Mouse (Mus musculus) brain, adult 2 months (tissue): ENCODE results near the gene Clptm1.

Experiments
- DNase-seq: peaks from one replicate; pipeline ENCODE4 v3.0.0; 2011; ENCODE audit warnings: low read depth, low spot score

Clptm1 gene

DNA sequence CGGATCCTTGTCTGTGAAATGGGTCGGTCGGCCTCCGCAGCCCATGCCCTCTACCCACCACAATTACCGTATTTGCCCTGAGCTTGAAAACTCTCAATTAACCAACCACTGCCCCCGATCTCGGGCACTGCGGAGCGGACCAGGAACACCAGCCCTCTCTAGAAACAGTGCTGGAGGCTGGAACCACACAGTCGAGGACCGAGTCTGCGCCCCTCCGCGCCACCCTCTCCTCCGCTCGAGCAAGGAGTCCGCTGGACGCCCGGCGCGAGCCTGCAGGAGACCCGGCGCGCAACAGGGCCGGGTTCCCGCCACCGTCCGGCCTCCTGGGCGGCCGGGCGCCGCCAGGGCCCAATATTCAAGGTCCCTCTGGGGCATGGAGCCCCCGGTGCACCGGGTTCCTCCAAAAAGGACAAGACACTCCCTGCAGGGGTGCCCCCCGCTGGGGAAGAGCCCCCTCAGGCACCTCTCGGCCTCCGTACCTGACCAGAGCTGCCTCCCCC, 328 bp downstream of the Clptm1 start:
- DNase-seq, result no peak

DNA sequence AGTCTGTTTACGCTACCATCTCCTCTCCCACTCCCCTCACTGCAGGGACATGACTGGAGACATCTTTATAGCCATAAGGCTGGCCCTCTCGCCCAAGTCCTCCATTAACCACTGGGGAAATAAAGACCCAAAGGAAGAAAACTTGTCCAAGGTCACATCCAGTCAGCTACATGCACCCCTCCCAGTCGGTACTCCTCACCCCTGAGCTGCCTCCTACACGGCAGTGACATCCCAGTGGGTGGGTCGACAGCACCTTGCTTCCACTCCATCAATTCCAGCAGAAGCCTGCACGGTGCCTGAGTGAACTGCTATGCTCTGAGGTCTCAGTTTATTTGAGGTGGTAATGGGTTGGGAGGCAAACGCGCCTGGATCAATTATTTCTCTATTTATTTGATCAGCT, 893 bp downstream of the Clptm1 start:
- DNase-seq, result peak; percentile 30

GRCm38 (mm10) chr7:19652614-19653013, 12.2 kb downstream of the Clptm1 start:
- no peak for DNase-seq

DNA sequence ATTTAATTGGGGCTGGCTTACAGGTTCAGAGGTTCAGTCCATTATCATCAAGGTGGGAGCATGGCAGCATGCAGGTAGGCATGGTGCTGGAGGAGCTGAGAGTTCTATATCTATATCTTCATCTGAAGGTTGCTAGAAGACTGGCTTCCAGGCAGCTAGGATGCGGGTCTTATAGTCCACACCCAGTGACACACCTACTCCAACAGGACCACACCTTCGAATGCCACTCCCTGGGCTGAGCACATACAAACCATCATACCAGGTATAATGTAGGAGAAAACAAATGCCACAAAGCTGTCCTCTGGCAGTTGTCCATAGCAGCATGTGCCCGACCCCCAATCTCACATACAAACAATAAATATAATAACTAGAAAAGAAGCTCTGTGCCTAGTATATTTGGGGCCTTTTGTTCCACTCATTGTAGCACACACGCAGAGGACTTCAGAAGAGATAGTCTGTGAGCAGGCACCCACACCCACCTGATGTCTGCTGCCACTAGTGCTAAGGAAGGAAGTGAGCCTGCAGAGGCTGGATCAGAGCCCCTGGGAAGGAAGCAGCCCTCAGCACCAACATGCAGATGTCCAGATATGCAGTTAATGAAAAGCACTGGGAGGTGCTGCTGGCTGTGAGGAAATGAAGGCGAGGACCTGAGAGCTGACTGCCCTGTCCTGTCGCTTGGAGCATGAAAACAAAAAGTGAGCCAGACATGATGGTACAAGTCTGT, 13.6 kb downstream of the Clptm1 start:
- no peak for DNase-seq

- DNase-seq, result peak; percentile 67
These were observed 23.6 kb downstream of the Clptm1 start for GRCm38 (mm10) chr7:19641223-19641622.

DNA sequence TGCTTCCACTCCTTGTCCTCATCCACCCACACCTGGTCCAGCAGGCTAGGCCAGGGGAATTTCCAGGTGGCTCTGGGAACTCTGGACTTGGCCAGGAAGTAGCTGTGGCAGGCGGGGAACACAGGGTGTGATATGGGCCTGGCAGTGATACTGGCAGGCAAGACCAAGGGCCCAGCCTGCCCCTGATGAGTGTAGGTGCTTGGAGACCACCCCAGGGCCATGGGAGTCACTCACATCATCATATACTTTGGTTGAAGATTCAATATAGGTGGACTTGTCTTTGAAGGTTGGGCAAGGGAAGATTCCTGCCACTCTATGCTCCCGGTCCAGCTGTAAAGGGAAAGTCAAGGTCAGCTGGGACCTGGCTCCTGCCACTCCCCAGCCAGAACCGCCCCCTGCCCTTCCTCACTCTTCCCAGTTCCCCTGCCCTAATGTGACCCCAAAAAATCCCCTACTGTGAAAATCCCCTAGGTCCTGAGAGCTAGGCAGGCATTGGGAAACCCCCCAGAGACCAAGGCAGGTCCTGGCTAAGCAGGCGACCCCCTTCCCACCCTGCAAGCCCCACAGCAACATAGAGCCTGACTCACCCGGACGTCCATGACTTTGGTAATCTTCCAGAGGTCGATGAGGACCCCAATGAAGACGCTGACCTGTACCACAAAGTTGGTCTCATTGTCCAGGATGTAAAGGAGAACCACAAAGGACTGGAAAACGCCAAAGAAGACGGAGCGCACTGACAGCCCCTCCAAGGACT, 29.6 kb downstream of the Clptm1 start:
- DNase-seq, result no peak

- DNase-seq, result no peak
These were observed 30.2 kb downstream of the Clptm1 start for GRCm38 (mm10) chr7:19634591-19634990.

GRCm38 (mm10) chr7:19633855-19634254, 31.0 kb downstream of the Clptm1 start:
- DNase-seq, result no peak

DNA sequence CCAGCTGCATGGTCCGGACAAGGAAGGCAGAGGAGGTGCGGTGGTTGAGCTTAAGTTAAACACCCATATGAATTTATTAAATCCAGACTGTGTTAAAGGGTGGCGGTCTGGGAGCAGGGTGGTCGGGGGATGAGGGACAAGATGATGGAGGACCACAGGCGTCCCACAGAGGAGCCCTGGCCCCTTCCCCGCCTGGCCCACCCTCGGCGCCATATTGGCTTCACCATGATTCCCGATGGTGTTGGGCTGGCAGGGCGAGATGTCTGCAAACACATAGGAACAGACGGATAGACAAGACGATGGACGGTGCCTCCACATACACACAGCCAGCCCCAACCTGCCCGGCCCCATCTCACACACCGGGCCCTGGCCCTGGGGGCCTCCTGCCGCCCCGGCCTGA, 31.6 kb downstream of the Clptm1 start:
- DNase-seq, result no peak

DNA sequence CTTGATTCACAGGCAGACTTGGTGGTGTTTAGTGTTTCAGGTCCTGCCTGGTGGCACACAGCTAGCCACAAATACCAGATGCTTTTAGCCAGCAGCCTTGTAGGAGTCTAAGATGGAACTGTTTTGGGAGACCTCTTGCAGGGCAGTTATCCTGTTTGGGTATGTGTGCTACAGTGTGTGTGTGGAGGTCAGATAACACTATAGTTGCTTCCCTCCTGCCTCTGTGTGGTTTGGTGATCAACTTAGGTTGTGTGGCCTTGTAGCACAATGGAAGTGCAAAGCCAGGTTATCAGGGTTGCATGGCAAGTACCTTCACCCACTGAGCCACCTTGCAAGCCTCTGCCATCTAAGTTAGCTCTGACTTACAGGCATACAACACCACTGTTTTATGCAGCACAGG, 32.1 kb downstream of the Clptm1 start:
- DNase-seq, result no peak

- no peak for DNase-seq
These were observed 32.6 kb downstream of the Clptm1 start for GRCm38 (mm10) chr7:19632275-19632674.

DNA sequence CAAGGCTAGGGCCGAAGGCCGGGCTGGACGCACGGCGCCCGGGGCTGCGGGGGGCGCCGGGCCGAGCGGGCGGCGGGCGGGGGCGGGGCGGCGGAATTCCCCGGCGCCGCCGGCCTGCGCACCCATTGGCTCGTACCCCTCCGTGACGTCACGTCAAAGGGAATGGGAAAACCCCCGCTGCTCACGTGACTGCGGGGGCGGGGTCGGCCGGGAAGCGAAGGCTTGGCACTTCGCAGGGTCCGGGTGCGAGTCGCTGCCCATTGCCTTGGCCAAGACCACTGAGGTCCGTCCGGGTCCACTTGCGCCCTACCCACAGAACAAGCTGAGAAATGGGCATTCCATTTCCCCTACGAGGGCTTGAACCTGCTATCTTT, 35.5 kb downstream of the Clptm1 start, which contains the start of gene Relb:
Relb (minus strand) TSS at position 78 of the 374 bp plus-strand sequence.
- DNase-seq, result peak; percentile 83

- DNase-seq, result peak; percentile 89
These were observed 36.1 kb downstream of the Clptm1 start for GRCm38 (mm10) chr7:19628536-19629360.

- no peak for DNase-seq
These were observed 36.7 kb downstream of the Clptm1 start for GRCm38 (mm10) chr7:19628192-19628535.

GRCm38 (mm10) chr7:19627721-19628120, 37.1 kb downstream of the Clptm1 start:
- no peak for DNase-seq

DNA sequence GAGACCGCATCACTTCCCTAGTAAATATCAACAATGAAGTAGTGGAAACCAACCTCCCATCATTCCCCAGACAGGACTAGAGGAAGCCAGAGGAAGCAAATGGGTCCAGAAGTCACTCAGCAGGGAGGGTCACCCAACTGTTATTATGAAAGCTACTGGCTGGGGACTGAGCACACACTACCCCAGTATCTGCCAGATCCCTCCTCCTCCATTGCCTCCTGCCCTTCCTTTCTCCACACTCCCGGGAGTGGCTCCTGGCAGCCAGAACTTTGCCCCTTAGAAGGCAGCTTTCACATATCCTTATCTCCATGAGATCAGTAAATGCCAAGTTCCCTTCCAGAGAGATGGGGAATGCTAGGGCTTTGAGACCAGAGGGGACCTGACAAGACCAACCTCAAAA, 41.4 kb downstream of the Clptm1 start:
- DNase-seq, result no peak

DNA sequence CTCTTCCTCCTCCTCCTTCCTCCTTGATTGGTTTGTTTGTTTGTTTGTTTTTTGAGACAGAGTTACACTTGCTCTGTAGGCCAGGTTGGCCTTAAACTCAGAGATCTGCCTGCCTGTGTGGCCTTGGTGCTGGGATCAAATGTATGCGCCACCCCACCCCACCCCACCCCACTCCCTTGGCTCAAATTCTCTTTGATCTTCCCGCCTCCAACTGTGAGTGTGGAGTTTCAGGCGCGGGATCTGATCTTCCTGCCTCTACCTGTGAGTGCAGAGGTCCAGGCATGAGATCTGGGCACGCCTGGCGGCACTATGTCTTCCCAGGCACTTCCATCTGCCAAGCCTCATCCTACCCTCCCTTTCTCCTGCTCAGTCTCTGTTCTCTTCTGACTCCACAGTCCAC, 42.6 kb downstream of the Clptm1 start:
- no peak for DNase-seq

- peak; percentile 80 for DNase-seq
These were observed 44.0 kb downstream of the Clptm1 start for GRCm38 (mm10) chr7:19620811-19621210.

DNA sequence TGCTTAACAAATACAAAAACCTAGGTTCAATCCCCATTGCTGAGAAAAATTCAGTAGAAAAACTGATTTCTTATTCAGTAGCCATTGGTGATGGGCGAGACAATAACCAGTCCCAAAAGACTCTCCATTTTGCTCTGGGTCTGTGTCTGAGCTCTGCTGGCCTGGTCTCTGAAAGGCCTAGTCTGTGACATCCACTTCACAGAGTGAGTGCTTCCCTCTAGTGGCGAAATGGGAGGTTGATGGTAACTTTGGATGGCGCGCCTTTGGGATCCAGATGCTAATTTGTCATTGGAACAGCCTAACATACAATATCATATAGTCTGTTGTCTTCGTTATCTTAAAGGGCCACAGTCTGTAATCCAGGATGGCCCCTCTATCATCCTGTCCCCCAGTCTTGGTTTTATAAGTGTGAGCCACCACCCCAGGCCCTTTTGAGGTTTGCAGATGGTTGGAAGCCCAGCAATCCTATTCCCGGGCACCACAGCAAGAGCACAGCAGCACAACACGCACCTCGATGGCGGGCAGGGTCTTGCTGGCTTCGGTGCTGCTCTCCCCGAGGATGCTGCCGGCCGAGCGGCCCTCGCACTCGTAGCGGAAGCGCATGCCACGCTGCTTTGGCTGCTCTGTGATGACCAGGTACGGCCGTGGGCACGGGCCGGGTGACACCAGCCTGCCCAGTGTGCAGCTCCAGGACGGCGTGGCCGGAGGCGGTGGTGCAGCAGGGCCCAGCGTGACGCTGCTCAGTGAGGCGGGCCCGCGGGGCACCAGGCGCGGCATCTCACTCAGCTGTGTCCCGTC, 45.6 kb downstream of the Clptm1 start:
- DNase-seq, result peak; percentile 93

DNA sequence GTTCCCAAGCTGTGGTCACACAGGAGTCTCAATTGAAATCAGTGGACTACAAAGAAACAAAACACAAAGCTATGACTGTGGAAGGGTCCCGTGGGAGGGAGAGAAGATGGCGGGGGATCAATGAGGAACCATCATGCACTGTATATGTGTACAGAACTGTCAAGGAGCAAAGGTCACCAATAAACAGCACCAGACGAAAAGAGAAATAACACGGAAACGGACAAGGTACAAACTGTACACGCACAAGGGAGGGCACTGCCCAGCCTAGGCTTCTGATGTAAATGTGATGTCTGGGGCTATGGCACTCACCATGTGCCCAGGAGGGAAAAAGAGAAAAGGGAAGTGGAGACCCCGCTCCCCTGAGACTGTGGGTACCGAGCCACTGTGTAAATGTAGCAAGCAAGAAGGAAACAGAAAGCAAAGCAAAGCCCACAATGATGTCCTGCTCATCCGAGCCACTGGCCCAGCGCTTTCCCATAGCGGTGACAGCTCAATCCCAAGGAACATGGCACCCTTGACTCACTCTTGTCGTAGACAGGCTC, 49.7 kb downstream of the Clptm1 start:
- DNase-seq, result no peak

GRCm38 (mm10) chr7:19610969-19611368, 53.9 kb downstream of the Clptm1 start:
- no peak for DNase-seq
